Mouse (Mus musculus) intestine, embryonic 14.5 days (tissue): Measurements from ENCODE around the gene Nucb1. TPM values are rescaled to one million over a fixed set of nuclear protein-coding genes. Genes with fewer than 3 reads are reported as not detected.
A peak's percentile ranks its signal among the peaks of the same experiment; 100 is the strongest.

ENCODE experiments used
- ATAC-seq: fragments of 200-750 bp; cut with Nextera tagmentation; replicated peaks from 2 replicates; pipeline ENCODE4 v1.8.0; 2017; ENCODE audit warnings: low read depth, moderate number of reproducible peaks, moderate TSS enrichment, moderate library complexity; ENCODE audit not compliant: low FRiP score, low TSS enrichment
- DNase-seq: peaks from one replicate; pipeline ENCODE4 v3.0.0-alpha.2; 2018; ENCODE audit warnings: low spot score
- H3K27ac ChIP-seq: fragments of 300-500 bp; sonication (generic); 2 replicates; pipeline ENCODE4 v1.5.1; 2014; ENCODE audit warnings: low read depth, mild to moderate bottlenecking, control low read depth
- H3K27me3 ChIP-seq: fragments of 300-500 bp; sonication (generic); replicated peaks from 2 replicates; pipeline ENCODE4 v1.6.1; 2014; ENCODE audit warnings: low read length, control low read depth; ENCODE audit not compliant: control insufficient read depth, insufficient read depth
- H3K36me3 ChIP-seq: fragments of 300-500 bp; sonication (generic); 2 replicates; pipeline ENCODE4 v1.6.1; 2014; ENCODE audit warnings: low read length, control low read depth; ENCODE audit not compliant: control insufficient read depth, insufficient read depth
- H3K4me1 ChIP-seq: fragments of 300-500 bp; sonication (generic); replicated peaks from 2 replicates; pipeline ENCODE4 v1.6.1; 2014; ENCODE audit warnings: low read length, control low read depth, mixed read lengths; ENCODE audit not compliant: control insufficient read depth, insufficient read depth
- H3K4me2 ChIP-seq: fragments of 300-500 bp; sonication (generic); 2 replicates; pipeline ENCODE4 v1.6.1; 2014; ENCODE audit warnings: low read length
- H3K4me3 ChIP-seq: fragments of 300-500 bp; sonication (generic); 2 replicates; pipeline ENCODE4 v1.5.1; 2014; ENCODE audit warnings: low read depth, low read length, control low read depth, mixed read lengths
- H3K9ac ChIP-seq: fragments of 300-500 bp; sonication (generic); 2 replicates; pipeline ENCODE4 v1.6.1; 2014; ENCODE audit warnings: mild to moderate bottlenecking, low read length
- H3K9me3 ChIP-seq: fragments of 300-500 bp; sonication (generic); 2 replicates; pipeline ENCODE4 v1.6.1; 2016; ENCODE audit warnings: low read length, control low read depth; ENCODE audit not compliant: control insufficient read depth
- WGBS: fragments of 180-500 bp; shearing (Covaris S2); extraction: QIAGEN DNeasy Blood & Tissue Kit; methylation state at CpG from one replicate; pipeline ENCODE4 v1.1.7; 2014; 5-methylcytosine and 5-hydroxymethylcytosine counted together
- polyA plus RNA-seq: library from polyadenylated mRNA; unstranded; fragments of >200 nt; fragmentation: Nextera tagmentation; extraction: Ambion mirVana; gene quantifications from 2 replicates; pipeline ENCODE4 v1.2.1, GENCODE M21; 2014

Gene Nucb1
- polyA plus RNA-seq, 1 experiment from 2014 or later: 192 TPM

- peaks cover 33% of the 10 kb centered on the region for H3K36me3 ChIP-seq
- H3K9me3 ChIP-seq: no peaks in the 10 kb centered on the region
- H3K27me3 ChIP-seq: no peaks in the 10 kb centered on the region
- peak; percentile 10; the same call in 1 of the 2 replicates for ATAC-seq
- H3K4me2 ChIP-seq: peak overlapping the region; percentile 93
- no peak for DNase-seq
- peak overlapping the region; percentile 64 for H3K9ac ChIP-seq
- H3K4me3 ChIP-seq: peak overlapping the region; percentile 71
- peak overlapping the region; percentile 96 for H3K27ac ChIP-seq
- WGBS: 25% methylated on average over 19 of the region's 19 CpGs
- peaks cover 15% of the 10 kb centered on the region for H3K4me1 ChIP-seq
These were observed 874 bp downstream of the Nucb1 start for GRCm38 (mm10) chr7:45509181-45509882.

GRCm38 (mm10) chr7:45508561-45508960 is 1.6 kb downstream of the Nucb1 start:
- DNase-seq (no peak), ATAC-seq (no peak)
- Histone ChIP-seq H3K9me3 (no peaks in the 10 kb centered on the region), H3K27me3 (no peaks in the 10 kb centered on the region), H3K4me3 (peak overlapping the region; percentile 71; the same call in 1 of the 2 replicates), H3K27ac (no peak overlapping the region), H3K36me3 (peaks cover 33% of the 10 kb centered on the region), H3K4me1 (peaks cover 15% of the 10 kb centered on the region), H3K4me2 (peak overlapping the region; percentile 93), H3K9ac (no peak overlapping the region)
- WGBS: 79% methylated on average over 6 of the region's 6 CpGs

- Histone ChIP-seq H3K9me3 (no peaks in the 10 kb centered on the region), H3K4me1 (peaks cover 15% of the 10 kb centered on the region), H3K27ac (no peak overlapping the region), H3K36me3 (peaks cover 40% of the 10 kb centered on the region), H3K27me3 (no peaks in the 10 kb centered on the region), H3K9ac (no peak overlapping the region), H3K4me3 (no peak overlapping the region), H3K4me2 (no peak overlapping the region)
- no peak for DNase-seq
- WGBS: 88% methylated on average over 6 of the region's 6 CpGs
- ATAC-seq: no peak
These were observed 2.6 kb downstream of the Nucb1 start for GRCm38 (mm10) chr7:45507583-45507982.

- Histone ChIP-seq H3K27ac (no peak overlapping the region), H3K9ac (no peak overlapping the region), H3K36me3 (peaks cover 79% of the 10 kb centered on the region), H3K9me3 (no peaks in the 10 kb centered on the region), H3K27me3 (no peaks in the 10 kb centered on the region), H3K4me1 (no peaks in the 10 kb centered on the region), H3K4me3 (no peak overlapping the region), H3K4me2 (no peak overlapping the region)
- 97% methylated on average over 6 of the region's 6 CpGs for WGBS
- no peak for ATAC-seq
- DNase-seq: no peak
These were observed 11.8 kb downstream of the Nucb1 start for GRCm38 (mm10) chr7:45498427-45498826.

DNA sequence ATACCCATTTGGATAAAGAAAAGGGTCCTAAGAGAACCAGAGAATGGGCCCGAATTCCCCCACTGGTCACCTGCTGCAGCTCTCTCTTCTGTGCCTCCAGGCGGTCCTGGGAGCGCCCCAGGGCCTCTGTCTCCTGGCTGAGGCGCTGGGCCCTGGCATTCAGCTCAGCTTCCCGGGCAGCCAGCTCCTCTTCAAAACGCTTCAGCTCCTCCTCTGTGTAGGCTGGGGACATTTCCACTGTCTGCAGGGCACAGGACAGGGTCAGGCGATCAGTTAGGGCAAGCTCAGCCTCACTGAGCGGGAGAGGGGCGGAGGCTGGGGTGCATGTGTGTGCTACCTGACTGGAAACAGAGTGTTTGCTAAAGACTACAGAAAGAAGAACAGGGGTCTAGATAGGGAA is 15.7 kb downstream of the Nucb1 start:
- no peaks in the 10 kb centered on the region for H3K27me3 ChIP-seq
- no peak overlapping the region for H3K4me3 ChIP-seq
- H3K9ac ChIP-seq: no peak overlapping the region
- no peak overlapping the region for H3K4me2 ChIP-seq
- H3K27ac ChIP-seq: no peak overlapping the region
- WGBS: 87% methylated on average over 9 of the region's 9 CpGs
- DNase-seq (no peak), ATAC-seq (no peak)
- H3K36me3 ChIP-seq: peaks cover 73% of the 10 kb centered on the region
- peaks cover 8% of the 10 kb centered on the region for H3K4me1 ChIP-seq
- no peaks in the 10 kb centered on the region for H3K9me3 ChIP-seq

- Histone ChIP-seq H3K4me3 (no peak overlapping the region), H3K27me3 (no peaks in the 10 kb centered on the region), H3K27ac (no peak overlapping the region), H3K36me3 (peaks cover 57% of the 10 kb centered on the region), H3K4me2 (no peak overlapping the region), H3K4me1 (peaks cover 12% of the 10 kb centered on the region), H3K9ac (no peak overlapping the region), H3K9me3 (no peaks in the 10 kb centered on the region)
- no peak for DNase-seq
- WGBS: 91% methylated on average over 5 of the region's 5 CpGs
- no peak for ATAC-seq
These were observed 17.3 kb downstream of the Nucb1 start for GRCm38 (mm10) chr7:45492951-45493350.

DNA sequence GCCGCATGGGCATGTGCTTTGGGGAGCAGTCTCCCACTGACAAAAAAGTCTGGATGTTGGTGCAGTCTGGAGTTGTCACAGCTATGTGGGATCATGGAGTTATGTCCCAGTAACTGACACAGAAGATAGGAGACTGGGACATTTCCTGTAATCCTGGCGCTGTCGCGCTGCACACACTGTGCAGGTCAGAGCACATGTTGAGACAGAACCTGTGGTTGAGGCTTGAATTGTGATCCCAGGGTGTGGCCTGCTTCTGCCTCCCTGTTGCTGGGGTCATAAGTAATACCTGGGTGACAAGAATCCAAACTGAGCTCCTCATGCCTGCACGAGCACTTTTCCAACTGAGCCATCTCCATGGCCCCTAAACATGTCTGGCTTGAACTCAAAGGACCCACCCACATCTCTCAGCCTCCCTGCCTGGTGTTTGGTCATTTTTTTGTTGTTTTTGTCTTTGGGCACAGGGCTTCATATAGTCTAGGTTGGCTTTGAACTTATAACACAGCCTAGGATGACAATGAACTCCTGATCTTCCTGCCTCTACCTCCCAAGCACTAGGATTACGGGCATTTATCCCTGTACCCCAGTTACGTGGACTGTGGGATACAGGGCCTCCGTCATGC is 17.9 kb downstream of the Nucb1 start:
- Histone ChIP-seq H3K27ac (no peak overlapping the region), H3K36me3 (peaks cover 51% of the 10 kb centered on the region), H3K4me2 (no peak overlapping the region), H3K27me3 (no peaks in the 10 kb centered on the region), H3K4me3 (no peak overlapping the region), H3K9ac (no peak overlapping the region), H3K9me3 (no peaks in the 10 kb centered on the region), H3K4me1 (peaks cover 15% of the 10 kb centered on the region)
- no peak for ATAC-seq
- DNase-seq: no peak
- 93% methylated on average over 8 of the region's 8 CpGs for whole genome bisulfite sequencing

GRCm38 (mm10) chr7:45491264-45491663 is 18.9 kb downstream of the Nucb1 start:
- no peaks in the 10 kb centered on the region for H3K27me3 ChIP-seq
- ATAC-seq: no peak
- H3K36me3 ChIP-seq: peaks cover 40% of the 10 kb centered on the region
- H3K9ac ChIP-seq: no peak overlapping the region
- H3K9me3 ChIP-seq: no peaks in the 10 kb centered on the region
- H3K4me3 ChIP-seq: no peak overlapping the region
- no peak for DNase-seq
- H3K4me1 ChIP-seq: peaks cover 15% of the 10 kb centered on the region
- WGBS: 24% methylated on average over 3 of the region's 3 CpGs
- H3K4me2 ChIP-seq: 0 out of 2 replicates have a peak overlapping the region, but pooled peaks have one; percentile 6
- peak overlapping the region; percentile 27; the same call in 1 of the 2 replicates for H3K27ac ChIP-seq
